Mouse (Mus musculus) brain, embryonic 18.5 days (tissue): Measurements from ENCODE around the gene Trpm8.

Source experiments
- DNase-seq: peaks from one replicate; pipeline ENCODE4 v3.0.0-alpha.2; 2012; ENCODE audit warnings: low read depth, low spot score

Gene Trpm8

DNA sequence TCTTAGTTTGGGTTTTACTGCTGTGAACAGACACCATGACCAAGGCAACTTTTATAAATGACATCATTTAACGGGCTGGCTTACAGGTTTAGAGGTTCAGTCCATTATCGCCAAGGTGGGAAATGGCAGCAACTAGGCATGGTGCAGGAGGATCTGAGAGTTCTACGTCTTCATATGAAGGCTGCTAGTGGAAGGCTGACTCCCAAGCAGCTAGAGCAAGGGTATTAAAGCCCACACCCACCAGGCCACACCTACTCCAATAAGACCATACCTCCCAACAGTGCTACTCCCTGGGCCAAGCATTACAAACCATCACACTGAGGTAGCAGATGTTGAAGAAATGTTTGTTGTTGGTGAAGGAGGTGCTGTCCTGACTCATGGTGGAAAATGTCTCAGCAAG is 78.2 kb downstream of the Trpm8 start:
- DNase-seq: no peak

DNA sequence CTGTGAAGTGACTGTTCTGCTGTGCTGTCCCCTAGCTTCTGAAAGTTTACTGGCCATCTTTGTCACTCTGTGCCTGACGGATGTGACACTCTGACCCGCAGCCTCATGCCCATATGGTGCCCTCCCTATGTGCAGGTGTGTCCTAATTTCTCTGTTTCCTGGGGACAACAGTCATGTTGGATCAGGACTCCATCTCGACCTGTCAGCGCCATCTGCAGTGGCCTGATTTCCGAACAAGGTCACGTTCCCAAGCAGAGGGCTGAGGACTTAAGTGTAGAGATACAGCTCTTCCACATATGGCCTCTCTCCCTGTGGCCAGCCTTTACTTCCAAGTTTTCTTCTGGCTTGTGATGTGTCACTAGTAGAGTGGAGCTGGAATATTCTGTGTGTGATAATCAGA is 79.2 kb downstream of the Trpm8 start:
- DNase-seq: no peak

DNA sequence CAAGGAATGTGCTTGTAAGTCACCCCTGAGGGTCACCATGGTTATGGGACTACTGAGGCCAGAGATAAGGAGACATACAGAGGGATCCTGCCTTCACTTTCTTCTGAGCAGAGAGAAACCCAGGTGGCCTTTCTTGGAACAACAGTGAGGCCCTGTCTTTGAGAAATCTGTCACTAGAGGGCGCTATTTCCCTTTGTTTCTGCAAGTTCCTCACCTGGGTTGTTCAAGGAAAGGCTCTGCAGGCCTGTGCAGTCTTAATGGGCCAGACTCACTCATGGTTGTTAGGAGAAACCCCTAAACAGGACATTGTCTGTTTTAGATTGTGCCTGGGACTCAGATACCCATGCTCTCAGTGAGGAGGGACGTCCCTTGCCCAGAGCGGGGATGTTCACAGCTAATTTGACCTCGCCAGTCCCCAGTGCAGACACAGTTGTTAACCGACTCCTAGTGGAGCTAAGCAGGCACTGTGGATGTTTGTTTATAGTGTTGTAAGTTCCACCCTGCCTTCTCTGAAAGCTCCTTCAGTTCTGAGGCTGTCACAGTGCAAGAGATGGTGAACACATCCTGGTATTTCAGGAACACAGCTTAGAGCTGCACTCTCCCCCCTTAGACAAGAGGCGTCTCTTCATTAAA is 80.1 kb downstream of the Trpm8 start:
- peak; percentile 75 for DNase-seq

DNA sequence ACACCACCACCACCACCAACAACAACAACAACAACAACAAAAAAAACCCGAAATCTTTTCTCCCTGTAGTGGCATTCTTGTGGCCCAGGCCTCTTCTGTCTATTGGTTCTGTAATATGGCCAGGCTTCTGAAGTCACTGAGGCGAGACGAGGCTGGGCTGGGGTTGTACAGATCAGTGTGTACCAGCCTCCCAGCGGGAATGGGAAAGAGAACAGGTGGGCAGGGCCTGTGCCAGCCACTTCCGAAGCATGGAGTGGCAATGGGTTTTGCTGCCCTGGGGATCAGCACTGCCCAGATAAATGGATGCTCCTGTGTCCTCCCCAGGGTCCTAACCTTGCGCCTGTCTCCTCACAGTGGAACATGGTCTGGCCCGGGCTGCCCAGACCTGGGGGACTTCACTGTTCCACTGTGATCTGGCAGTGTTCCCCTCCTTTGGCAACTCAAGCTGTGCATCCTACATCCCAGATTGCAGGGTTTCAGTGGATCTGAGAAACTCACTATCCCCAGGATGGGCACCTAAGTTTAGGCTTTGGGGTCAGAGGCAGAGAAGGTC is 80.7 kb downstream of the Trpm8 start:
- DNase-seq: no peak

DNA sequence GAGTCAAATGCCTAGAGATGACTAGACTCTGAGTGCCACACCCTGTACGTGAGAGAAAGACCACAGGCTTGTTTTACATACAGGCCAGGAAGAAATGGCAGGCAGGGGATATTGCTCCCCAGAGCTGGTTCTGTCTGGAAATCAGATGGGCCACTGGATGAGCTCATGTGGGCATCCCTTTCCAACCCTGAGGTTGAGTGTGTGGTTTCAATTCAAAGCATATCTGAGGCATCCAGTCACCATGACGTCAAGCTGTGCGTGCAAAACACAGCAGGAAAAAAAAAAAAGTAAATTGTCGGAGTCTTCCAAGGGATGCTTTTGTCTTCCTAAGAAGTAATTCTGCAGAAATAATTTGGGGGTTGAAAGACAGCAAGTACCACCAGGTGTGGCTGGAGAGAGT is 83.6 kb downstream of the Trpm8 start:
- no peak for DNase-seq

GRCm38 (mm10) chr1:88366881-88367644 is 89.6 kb downstream of the Trpm8 start:
- no peak for DNase-seq

- no peak for DNase-seq
Observed at GRCm38 (mm10) chr1:88378446-88378845, 101.0 kb downstream of the Trpm8 start.

- no peak for DNase-seq
Observed at GRCm38 (mm10) chr1:88391632-88392031, 114.2 kb downstream of the Trpm8 start.

DNA sequence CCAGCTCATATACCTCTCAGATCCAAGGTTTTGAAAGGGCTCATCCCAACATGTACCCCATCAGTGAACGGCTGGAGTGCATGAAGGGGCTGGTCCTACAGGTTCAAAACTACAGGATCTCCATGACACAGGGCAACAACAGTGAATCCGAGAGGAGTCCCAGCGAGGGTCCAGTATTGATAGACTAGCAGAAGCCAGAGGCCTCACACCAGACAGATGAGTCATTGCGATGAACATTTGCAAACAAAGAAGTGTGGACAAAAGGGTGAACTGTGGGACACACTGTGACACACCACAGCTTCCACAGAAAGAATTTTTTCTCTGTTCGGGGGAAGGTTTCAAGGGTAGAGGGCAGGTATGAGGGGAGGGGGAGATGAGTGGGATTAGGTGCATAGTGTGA is 115.9 kb downstream of the Trpm8 start:
- DNase-seq: no peak

GRCm38 (mm10) chr1:88403378-88403777 is 125.9 kb downstream of the Trpm8 start:
- DNase-seq: no peak

GRCm38 (mm10) chr1:88406078-88406806 is 128.8 kb downstream of the Trpm8 start:
- DNase-seq: no peak

DNA sequence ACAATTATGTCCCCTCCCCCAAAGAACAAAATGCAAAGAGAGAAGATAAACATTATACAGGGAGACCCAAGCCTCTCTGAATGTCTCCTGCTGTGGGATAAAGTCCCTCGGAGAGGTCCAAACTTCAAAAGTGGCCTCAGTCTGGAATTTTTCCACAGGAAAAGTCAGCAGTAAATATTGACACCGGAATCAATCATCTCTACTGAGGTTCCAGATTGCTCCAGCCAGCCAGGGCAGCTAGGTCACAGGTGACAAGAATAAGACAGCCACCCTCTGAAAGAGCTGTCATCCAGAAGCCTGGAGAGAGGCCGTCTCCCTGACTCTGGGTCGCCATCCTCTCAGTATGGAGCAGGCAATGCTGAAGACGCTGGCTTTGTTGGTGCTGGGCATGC is 129.3 kb downstream of the Trpm8 start, which contains the start of gene Spp2:
Gene Spp2, plus strand, starts transcription at position 155 of the 392 bp plus-strand sequence.
- no peak for DNase-seq

- DNase-seq: no peak
Observed at GRCm38 (mm10) chr1:88408340-88408739, 130.9 kb downstream of the Trpm8 start.

- DNase-seq: no peak
Observed at GRCm38 (mm10) chr1:88412013-88412412, 134.6 kb downstream of the Trpm8 start.

DNA sequence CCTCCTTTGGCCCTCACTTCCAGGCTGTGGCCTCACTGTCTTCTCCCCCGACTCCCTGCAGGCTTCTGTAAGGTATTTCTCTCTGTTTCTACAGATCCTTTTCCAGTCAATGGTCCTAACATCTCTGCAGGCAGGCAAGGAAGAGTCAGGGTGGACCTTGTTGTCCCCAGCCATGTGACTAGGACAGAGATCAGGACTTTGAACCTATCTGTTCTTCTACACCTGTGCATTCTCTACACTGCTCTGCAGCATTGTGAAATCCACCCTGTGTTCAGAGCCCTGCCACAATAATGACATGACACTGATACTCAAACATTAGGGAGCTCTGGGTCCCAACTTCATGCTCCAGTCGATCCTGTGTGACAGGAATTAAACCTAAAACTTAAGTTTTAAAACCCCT is 141.5 kb downstream of the Trpm8 start:
- DNase-seq: no peak

DNA sequence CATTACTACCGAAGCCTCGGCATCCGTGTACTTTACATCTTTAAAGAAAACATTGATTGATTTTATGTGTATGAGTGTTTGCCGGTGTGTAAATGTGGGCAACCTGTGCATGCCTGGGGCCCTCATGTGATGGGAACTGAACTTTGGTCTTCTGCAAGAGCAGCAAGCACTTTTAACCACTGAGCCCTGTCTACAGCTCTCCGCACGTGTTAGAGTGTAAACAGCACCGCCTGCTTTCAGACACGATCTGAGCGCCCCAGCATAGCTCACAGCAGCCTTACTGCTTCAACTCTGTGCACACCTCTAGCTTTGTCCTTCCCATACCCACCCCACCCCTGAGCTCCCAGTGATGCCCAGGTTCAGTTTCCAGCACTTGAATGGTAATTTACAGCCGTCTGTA is 144.6 kb downstream of the Trpm8 start:
- DNase-seq: no peak

- no peak for DNase-seq
Observed at GRCm38 (mm10) chr1:88422846-88423395, 145.5 kb downstream of the Trpm8 start.

GRCm38 (mm10) chr1:88424602-88425252 is 147.3 kb downstream of the Trpm8 start:
- no peak for DNase-seq

- DNase-seq: no peak
Observed at GRCm38 (mm10) chr1:88427987-88428741, 150.7 kb downstream of the Trpm8 start.

- no peak for DNase-seq
Observed at GRCm38 (mm10) chr1:88429413-88429812, 152.0 kb downstream of the Trpm8 start.

GRCm38 (mm10) chr1:88431262-88431661 is 153.8 kb downstream of the Trpm8 start:
- DNase-seq: no peak
